Mouse (Mus musculus) midbrain, postnatal 0 days (tissue): ENCODE measurements around the gene Slc10a7. TPM values are rescaled to one million over a fixed set of nuclear protein-coding genes. Genes with fewer than 3 reads are reported as not detected.

Source experiments
- ATAC-seq: fragments of 200-750 bp; cut with Nextera tagmentation; 2 replicates; pipeline ENCODE4 v1.8.0; 2017; ENCODE audit warnings: moderate number of reproducible peaks, mild to moderate bottlenecking, moderate TSS enrichment, moderate library complexity; ENCODE audit not compliant: low FRiP score
- DNase-seq: peaks from one replicate; pipeline ENCODE4 v3.0.0-alpha.2; 2015; ENCODE audit warnings: low spot score
- H3K27ac ChIP-seq: fragments of 300-500 bp; sonication (generic); 2 replicates; pipeline ENCODE4 v1.5.1; 2014; ENCODE audit warnings: low read depth, mild to moderate bottlenecking, low read length, mixed read lengths
- H3K27me3 ChIP-seq: fragments of 300-500 bp; sonication (generic); 2 replicates; pipeline ENCODE4 v1.6.1; 2014; ENCODE audit warnings: low read length, control low read depth, mixed read lengths; ENCODE audit not compliant: insufficient read depth
- H3K36me3 ChIP-seq: fragments of 300-500 bp; sonication (generic); 2 replicates; pipeline ENCODE4 v1.6.1; 2014; ENCODE audit warnings: low read length, control low read depth, mixed read lengths; ENCODE audit not compliant: insufficient read depth
- H3K4me1 ChIP-seq: fragments of 300-500 bp; sonication (generic); 2 replicates; pipeline ENCODE4 v1.6.1; 2014; ENCODE audit warnings: mild to moderate bottlenecking, control low read depth, antibody characterized with exemption, low read length, mixed read lengths; ENCODE audit not compliant: insufficient read depth
- H3K4me2 ChIP-seq: fragments of 300-500 bp; sonication (generic); 2 replicates; pipeline ENCODE4 v1.6.1; 2014; ENCODE audit warnings: low read depth, mild to moderate bottlenecking, low read length, mixed read lengths; ENCODE audit not compliant: poor library complexity, severe bottlenecking
- H3K4me3 ChIP-seq: fragments of 300-500 bp; sonication (generic); 2 replicates; pipeline ENCODE4 v1.5.1; 2014; ENCODE audit warnings: low read depth, mild to moderate bottlenecking, low read length, moderate library complexity
- H3K9ac ChIP-seq: fragments of 300-500 bp; sonication (generic); replicated peaks from 2 replicates; pipeline ENCODE4 v1.6.1; 2014; ENCODE audit warnings: mild to moderate bottlenecking, low read length, moderate library complexity, mixed read lengths; ENCODE audit not compliant: poor library complexity, severe bottlenecking
- H3K9me3 ChIP-seq: fragments of 300-500 bp; sonication (generic); 2 replicates; pipeline ENCODE4 v1.6.1; 2016; ENCODE audit warnings: low read length, control low read depth
- CTCF ChIP-seq: IDR thresholded peaks from 2 replicates; pipeline ENCODE4 v1.5.1; 2016; ENCODE audit warnings: antibody characterized with exemption, mild to moderate bottlenecking
- WGBS: fragments of 180-500 bp; shearing (Covaris S2); extraction: QIAGEN DNeasy Blood & Tissue Kit; methylation state at CpG from one replicate; pipeline ENCODE4 v1.1.7; 2014; 5-methylcytosine and 5-hydroxymethylcytosine counted together
- polyA plus RNA-seq: library from polyadenylated mRNA; unstranded; fragments of >200 nt; fragmentation: Nextera tagmentation; extraction: Ambion mirVana; gene quantifications from 2 replicates; pipeline ENCODE4 v1.2.1, GENCODE M21; 2015
- total RNA-seq: library from RNA; depleted of rRNA; stranded (reverse); fragments of >200 nt; gene quantifications from 2 replicates; pipeline ENCODE4 v1.2.3, GENCODE M21; 2014

Gene Slc10a7
- total and polyA plus RNA-seq, 2 experiments from 2014 or later: 7.7 to 14.9 TPM

- Histone ChIP-seq H3K4me3 (no peak overlapping the region), H3K36me3 (no peaks in the 10 kb centered on the region), H3K9ac (no peak overlapping the region), H3K27me3 (no peaks in the 10 kb centered on the region), H3K9me3 (no peaks in the 10 kb centered on the region), H3K4me1 (no peaks in the 10 kb centered on the region), H3K27ac (no peak overlapping the region), H3K4me2 (no peak overlapping the region)
- WGBS: 71% methylated on average over 7 of the region's 7 CpGs
- ATAC-seq: no peak
- DNase-seq: no peak
- TF ChIP-seq CTCF: no peak
Observed at GRCm38 (mm10) chr8:78574207-78574606, 65.1 kb downstream of the Slc10a7 start.

GRCm38 (mm10) chr8:78577569-78577968, 68.4 kb downstream of the Slc10a7 start:
- H3K36me3 ChIP-seq: no peaks in the 10 kb centered on the region
- H3K4me1 ChIP-seq: no peaks in the 10 kb centered on the region
- no peak overlapping the region for H3K9ac ChIP-seq
- H3K4me2 ChIP-seq: no peak overlapping the region
- no peaks in the 10 kb centered on the region for H3K9me3 ChIP-seq
- WGBS: 41% methylated on average over 10 of the region's 10 CpGs
- H3K4me3 ChIP-seq: no peak overlapping the region
- DNase-seq: no peak
- H3K27me3 ChIP-seq: no peaks in the 10 kb centered on the region
- no peak for ATAC-seq
- no peak for TF ChIP-seq CTCF
- H3K27ac ChIP-seq: no peak overlapping the region

GRCm38 (mm10) chr8:78578036-78578435, 68.9 kb downstream of the Slc10a7 start:
- H3K4me2 ChIP-seq: no peak overlapping the region
- 62% methylated on average over 3 of the region's 3 CpGs for WGBS
- no peak for TF ChIP-seq CTCF
- H3K36me3 ChIP-seq: no peaks in the 10 kb centered on the region
- no peak overlapping the region for H3K4me3 ChIP-seq
- no peaks in the 10 kb centered on the region for H3K27me3 ChIP-seq
- no peak overlapping the region for H3K9ac ChIP-seq
- DNase-seq: no peak
- no peaks in the 10 kb centered on the region for H3K4me1 ChIP-seq
- H3K9me3 ChIP-seq: no peaks in the 10 kb centered on the region
- H3K27ac ChIP-seq: no peak overlapping the region
- ATAC-seq: no peak

- no peaks in the 10 kb centered on the region for H3K9me3 ChIP-seq
- no peaks in the 10 kb centered on the region for H3K36me3 ChIP-seq
- DNase-seq (no peak), ATAC-seq (no peak)
- H3K4me3 ChIP-seq: no peak overlapping the region
- H3K4me1 ChIP-seq: no peaks in the 10 kb centered on the region; the same call in 1 of the 2 replicates
- WGBS: 81% methylated on average over 5 of the region's 5 CpGs
- no peaks in the 10 kb centered on the region for H3K27me3 ChIP-seq
- H3K27ac ChIP-seq: no peak overlapping the region
- no peak overlapping the region for H3K4me2 ChIP-seq
- TF ChIP-seq CTCF: no peak
- no peak overlapping the region for H3K9ac ChIP-seq
Observed at GRCm38 (mm10) chr8:78584011-78584776, 75.0 kb downstream of the Slc10a7 start.

GRCm38 (mm10) chr8:78584863-78585262, 75.7 kb downstream of the Slc10a7 start:
- no peaks in the 10 kb centered on the region for H3K9me3 ChIP-seq
- H3K4me1 ChIP-seq: no peaks in the 10 kb centered on the region; the same call in 1 of the 2 replicates
- no peak overlapping the region for H3K4me2 ChIP-seq
- no peaks in the 10 kb centered on the region for H3K36me3 ChIP-seq
- H3K9ac ChIP-seq: no peak overlapping the region
- DNase-seq (no peak), ATAC-seq (no peak)
- no peak for TF ChIP-seq CTCF
- WGBS: 66% methylated on average over 3 of the region's 3 CpGs
- H3K27me3 ChIP-seq: no peaks in the 10 kb centered on the region
- H3K4me3 ChIP-seq: no peak overlapping the region
- H3K27ac ChIP-seq: peak overlapping the region; percentile 32; the same call in 1 of the 2 replicates

GRCm38 (mm10) chr8:78595481-78595908, 86.3 kb downstream of the Slc10a7 start:
- peak; percentile 47 for DNase-seq
- WGBS: 52% methylated on average over 6 of the region's 6 CpGs
- no peak for ATAC-seq
- H3K27me3 ChIP-seq: no peaks in the 10 kb centered on the region
- no peak for TF ChIP-seq CTCF
- no peaks in the 10 kb centered on the region for H3K4me1 ChIP-seq
- H3K9me3 ChIP-seq: no peaks in the 10 kb centered on the region
- H3K4me3 ChIP-seq: no peak overlapping the region
- H3K27ac ChIP-seq: no peak overlapping the region
- no peak overlapping the region for H3K9ac ChIP-seq
- no peak overlapping the region for H3K4me2 ChIP-seq
- H3K36me3 ChIP-seq: no peaks in the 10 kb centered on the region
